Mouse (Mus musculus): ENCODE data around the gene Six1.

Gene Six1

GRCm38 (mm10) chr12:73049520-73050225, 4.0 kb downstream of the Six1 start:
- no peak for DNase-seq

- no peak for DNase-seq
These were observed 5.2 kb downstream of the Six1 start for GRCm38 (mm10) chr12:73048537-73048936.

- DNase-seq: no peak
These were observed 6.1 kb downstream of the Six1 start for GRCm38 (mm10) chr12:73047576-73047975.

- DNase-seq: peak; percentile 82
These were observed 7.0 kb downstream of the Six1 start for GRCm38 (mm10) chr12:73046607-73047180.

GRCm38 (mm10) chr12:73045724-73046606, 7.7 kb downstream of the Six1 start:
- peak; percentile 16 for DNase-seq

- peak; percentile 58 for DNase-seq
These were observed 8.5 kb downstream of the Six1 start for GRCm38 (mm10) chr12:73045046-73045723.

GRCm38 (mm10) chr12:73044221-73045045, 9.3 kb downstream of the Six1 start:
- peak; percentile 44 for DNase-seq

- no peak for DNase-seq
These were observed 10.1 kb downstream of the Six1 start for GRCm38 (mm10) chr12:73043396-73044167.

GRCm38 (mm10) chr12:73042903-73043302, 10.8 kb downstream of the Six1 start:
- no peak for DNase-seq

- no peak for DNase-seq
These were observed 11.3 kb downstream of the Six1 start for GRCm38 (mm10) chr12:73042406-73042805.

- no peak for DNase-seq
These were observed 12.4 kb downstream of the Six1 start for GRCm38 (mm10) chr12:73041256-73041630.

- DNase-seq: no peak
These were observed 13.0 kb downstream of the Six1 start for GRCm38 (mm10) chr12:73040563-73041255.

- DNase-seq: no peak
These were observed 13.6 kb downstream of the Six1 start for GRCm38 (mm10) chr12:73039939-73040562.

GRCm38 (mm10) chr12:73038992-73039938, 14.4 kb downstream of the Six1 start:
- DNase-seq: no peak

- DNase-seq: no peak
These were observed 15.2 kb downstream of the Six1 start for GRCm38 (mm10) chr12:73038441-73038991.

GRCm38 (mm10) chr12:73037385-73038160, 16.1 kb downstream of the Six1 start:
- no peak for DNase-seq
